Mouse (Mus musculus): ENCODE measurements at regions not wholly inside any gene's neighbourhood (a gene's known extent, or its start where the extent isn't known, plus 50 kb on each side); places are given as distances from the start of the nearest gene placed in this dataset.

GRCm38 (mm10) chr6:64797600-64797999 is 68.7 kb downstream of the Atoh1 start:
- H3K4me1 ChIP-seq (replicated peaks; ENCODE audit: control insufficient read depth, insufficient read depth, low read length): 0 out of 2 replicates have a peak, but pooled peaks cover 6% of the 10 kb centered on the region
- H3K4me2 ChIP-seq (replicated peaks): no peak overlapping the region
- no peaks in the 10 kb centered on the region for H3K27me3 ChIP-seq (ENCODE audit: control insufficient read depth, insufficient read depth, low read length)
- no peak for DNase-seq (ENCODE audit: low spot score)
- H3K9ac ChIP-seq: no peak overlapping the region
- no peaks in the 10 kb centered on the region for H3K9me3 ChIP-seq (ENCODE audit: control insufficient read depth, low read length)
- no peak overlapping the region for H3K4me3 ChIP-seq (replicated peaks; ENCODE audit: low read length)
- H3K36me3 ChIP-seq (replicated peaks; ENCODE audit: control insufficient read depth, insufficient read depth): no peaks in the 10 kb centered on the region
- no peak overlapping the region for H3K27ac ChIP-seq
- 38% methylated on average over 3 of the region's 3 CpGs for WGBS
- no peak for ATAC-seq (ENCODE audit: low FRiP score)

GRCm38 (mm10) chr6:64798804-64799203 is 69.9 kb downstream of the Atoh1 start:
- no peaks in the 10 kb centered on the region for H3K9me3 ChIP-seq (ENCODE audit: control insufficient read depth, low read length)
- peak overlapping the region; percentile 65 for H3K4me2 ChIP-seq (replicated peaks)
- H3K4me3 ChIP-seq (replicated peaks; ENCODE audit: low read length): peak overlapping the region; percentile 36
- H3K27ac ChIP-seq: no peak overlapping the region
- no peaks in the 10 kb centered on the region for H3K27me3 ChIP-seq (ENCODE audit: control insufficient read depth, insufficient read depth, low read length)
- 66% methylated on average over 5 of the region's 5 CpGs for WGBS
- H3K36me3 ChIP-seq (replicated peaks; ENCODE audit: control insufficient read depth, insufficient read depth): no peaks in the 10 kb centered on the region
- ATAC-seq (ENCODE audit: low FRiP score) (no peak), DNase-seq (ENCODE audit: low spot score) (no peak)
- H3K9ac ChIP-seq: no peak overlapping the region
- H3K4me1 ChIP-seq (replicated peaks; ENCODE audit: control insufficient read depth, insufficient read depth, low read length): 0 out of 2 replicates have a peak, but pooled peaks cover 6% of the 10 kb centered on the region

GRCm38 (mm10) chr6:64799306-64800001 is 70.5 kb downstream of the Atoh1 start:
- peak overlapping the region; percentile 32 for H3K9ac ChIP-seq
- no peak overlapping the region for H3K27ac ChIP-seq
- no peaks in the 10 kb centered on the region for H3K9me3 ChIP-seq (ENCODE audit: control insufficient read depth, low read length)
- no peaks in the 10 kb centered on the region for H3K36me3 ChIP-seq (replicated peaks; ENCODE audit: control insufficient read depth, insufficient read depth)
- peak overlapping the region; percentile 36 for H3K4me3 ChIP-seq (replicated peaks; ENCODE audit: low read length)
- 0 out of 2 replicates have a peak, but pooled peaks cover 6% of the 10 kb centered on the region for H3K4me1 ChIP-seq (replicated peaks; ENCODE audit: control insufficient read depth, insufficient read depth, low read length)
- WGBS: 6% methylated on average over 22 of the region's 22 CpGs
- DNase-seq (ENCODE audit: low spot score) (peak; percentile 63), ATAC-seq (ENCODE audit: low FRiP score) (peak; percentile 87)
- peak overlapping the region; percentile 65 for H3K4me2 ChIP-seq (replicated peaks)
- no peaks in the 10 kb centered on the region for H3K27me3 ChIP-seq (ENCODE audit: control insufficient read depth, insufficient read depth, low read length)

- H3K4me1 ChIP-seq (replicated peaks; ENCODE audit: control insufficient read depth, insufficient read depth, low read length): 0 out of 2 replicates have a peak, but pooled peaks cover 6% of the 10 kb centered on the region
- H3K27ac ChIP-seq: no peak overlapping the region
- H3K9me3 ChIP-seq (ENCODE audit: control insufficient read depth, low read length): no peaks in the 10 kb centered on the region
- no peaks in the 10 kb centered on the region for H3K27me3 ChIP-seq (ENCODE audit: control insufficient read depth, insufficient read depth, low read length)
- no peak overlapping the region for H3K4me3 ChIP-seq (replicated peaks; ENCODE audit: low read length)
- no peak for DNase-seq (ENCODE audit: low spot score)
- ATAC-seq (ENCODE audit: low FRiP score): no peak
- WGBS: 31% methylated on average over 3 of the region's 3 CpGs
- no peak overlapping the region for H3K9ac ChIP-seq
- H3K36me3 ChIP-seq (replicated peaks; ENCODE audit: control insufficient read depth, insufficient read depth): no peaks in the 10 kb centered on the region
- H3K4me2 ChIP-seq (replicated peaks): no peak overlapping the region
Measured at GRCm38 (mm10) chr6:64800965-64801364, 72.0 kb downstream of the Atoh1 start.

- H3K27me3 ChIP-seq (ENCODE audit: control insufficient read depth, insufficient read depth, low read length): no peaks in the 10 kb centered on the region
- no peaks in the 10 kb centered on the region for H3K4me1 ChIP-seq (replicated peaks; ENCODE audit: control insufficient read depth, insufficient read depth, low read length)
- H3K4me3 ChIP-seq (replicated peaks; ENCODE audit: low read length): no peak overlapping the region
- peak; percentile 53 for DNase-seq (ENCODE audit: low spot score)
- no peak overlapping the region for H3K4me2 ChIP-seq (replicated peaks)
- WGBS: 94% methylated on average over 1 of the region's 1 CpGs
- H3K9me3 ChIP-seq (ENCODE audit: control insufficient read depth, low read length): no peaks in the 10 kb centered on the region
- H3K27ac ChIP-seq: no peak overlapping the region
- no peaks in the 10 kb centered on the region for H3K36me3 ChIP-seq (replicated peaks; ENCODE audit: control insufficient read depth, insufficient read depth)
- no peak for ATAC-seq (ENCODE audit: low FRiP score)
- H3K9ac ChIP-seq: no peak overlapping the region
Measured at GRCm38 (mm10) chr6:64815115-64815514, 86.2 kb downstream of the Atoh1 start.

- DNase-seq (ENCODE audit: low spot score) (no peak), ATAC-seq (ENCODE audit: low FRiP score) (no peak)
- Histone ChIP-seq H3K4me1 (replicated peaks; ENCODE audit: control insufficient read depth, insufficient read depth, low read length) (0 out of 2 replicates have a peak, but pooled peaks cover 6% of the 10 kb centered on the region), H3K9ac (no peak overlapping the region), H3K9me3 (ENCODE audit: control insufficient read depth, low read length) (0 out of 2 replicates have a peak, but pooled peaks cover 5% of the 10 kb centered on the region), H3K27me3 (ENCODE audit: control insufficient read depth, insufficient read depth, low read length) (no peaks in the 10 kb centered on the region), H3K27ac (no peak overlapping the region), H3K4me3 (replicated peaks; ENCODE audit: low read length) (no peak overlapping the region), H3K36me3 (replicated peaks; ENCODE audit: control insufficient read depth, insufficient read depth) (no peaks in the 10 kb centered on the region), H3K4me2 (replicated peaks) (no peak overlapping the region)
- WGBS: 26% methylated on average over 4 of the region's 4 CpGs
Measured at GRCm38 (mm10) chr6:64849097-64849648, 120.2 kb downstream of the Atoh1 start.

- 89% methylated on average over 4 of the region's 4 CpGs for WGBS
- no peaks in the 10 kb centered on the region for H3K36me3 ChIP-seq (replicated peaks; ENCODE audit: control insufficient read depth, insufficient read depth)
- H3K4me1 ChIP-seq (replicated peaks; ENCODE audit: control insufficient read depth, insufficient read depth, low read length): no peaks in the 10 kb centered on the region
- no peaks in the 10 kb centered on the region for H3K9me3 ChIP-seq (ENCODE audit: control insufficient read depth, low read length)
- no peak for DNase-seq (ENCODE audit: low spot score)
- H3K27me3 ChIP-seq (ENCODE audit: control insufficient read depth, insufficient read depth, low read length): no peaks in the 10 kb centered on the region
- no peak overlapping the region for H3K27ac ChIP-seq
- H3K4me3 ChIP-seq (replicated peaks; ENCODE audit: low read length): no peak overlapping the region
- no peak overlapping the region for H3K9ac ChIP-seq
- no peak for ATAC-seq (ENCODE audit: low FRiP score)
- no peak overlapping the region for H3K4me2 ChIP-seq (replicated peaks)
Measured at GRCm38 (mm10) chr6:64862901-64863300, 134.0 kb downstream of the Atoh1 start.

- H3K4me2 ChIP-seq (replicated peaks): no peak overlapping the region
- no peaks in the 10 kb centered on the region for H3K27me3 ChIP-seq (ENCODE audit: control insufficient read depth, insufficient read depth, low read length)
- no peak overlapping the region for H3K9ac ChIP-seq
- ATAC-seq (ENCODE audit: low FRiP score): no peak
- no peaks in the 10 kb centered on the region for H3K36me3 ChIP-seq (replicated peaks; ENCODE audit: control insufficient read depth, insufficient read depth)
- H3K4me1 ChIP-seq (replicated peaks; ENCODE audit: control insufficient read depth, insufficient read depth, low read length): no peaks in the 10 kb centered on the region
- H3K27ac ChIP-seq: no peak overlapping the region
- no peaks in the 10 kb centered on the region for H3K9me3 ChIP-seq (ENCODE audit: control insufficient read depth, low read length)
- no peak overlapping the region for H3K4me3 ChIP-seq (replicated peaks; ENCODE audit: low read length)
- no peak for DNase-seq (ENCODE audit: low spot score)
- 87% methylated on average over 5 of the region's 5 CpGs for WGBS
Measured at GRCm38 (mm10) chr6:64896420-64896819, 146.0 kb upstream of the Smarcad1 start.

All from hindbrain, embryonic 14.5 days (tissue).